Mouse (Mus musculus) olfactory bulb, adult 2 months (tissue): Measurements from ENCODE around the gene Knl1.

Source experiments
- CTCF ChIP-seq: fragments of 200-500 bp; IDR thresholded peaks from 2 replicates; pipeline ENCODE4 v1.5.1; 2012; ENCODE audit warnings: low read depth, mild to moderate bottlenecking, low read length, moderate library complexity; ENCODE audit not compliant: insufficient read depth
- POLR2A ChIP-seq: fragments of 200-500 bp; IDR thresholded peaks from 2 replicates; pipeline ENCODE4 v1.6.1; 2012; ENCODE audit warnings: mild to moderate bottlenecking, low read depth, low read length, moderate library complexity; ENCODE audit not compliant: insufficient read depth

DNA sequence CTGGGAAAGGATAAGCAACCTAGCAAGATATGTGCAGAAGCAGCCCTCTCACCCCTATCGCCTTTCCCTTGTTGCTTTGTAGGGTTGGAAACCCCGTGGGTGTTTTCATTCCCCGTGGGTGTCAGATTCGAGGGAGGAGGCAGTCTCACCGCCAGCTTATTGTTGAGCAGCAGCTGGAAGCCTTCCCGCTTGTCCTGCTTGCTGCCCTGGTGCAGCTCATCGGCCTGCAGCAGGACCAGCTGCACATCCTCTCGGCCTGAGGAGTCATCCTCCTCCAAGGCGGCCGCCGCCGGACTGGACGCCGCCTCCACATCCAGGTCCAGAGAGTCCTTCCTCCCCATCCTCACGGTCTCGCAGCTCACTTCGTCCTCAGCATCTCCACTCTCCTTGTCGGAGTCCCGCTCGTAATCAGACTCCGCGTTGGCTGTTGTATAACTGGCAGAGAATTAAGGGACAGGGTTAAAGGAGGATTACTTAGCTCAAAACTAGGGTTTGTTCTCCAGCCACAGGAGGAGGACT lies 100.3 kb downstream of the Knl1 start:
- no peak for TF ChIP-seq CTCF
- no peak for TF ChIP-seq POLR2A
